Mouse (Mus musculus) skeletal muscle tissue, adult 2 months (tissue): ENCODE results near the gene Cpeb4.

Source experiments
- DNase-seq: peaks from one replicate; pipeline ENCODE4 v3.0.0-alpha.2; 2012; ENCODE audit warnings: low read depth, low spot score

Gene Cpeb4

DNA sequence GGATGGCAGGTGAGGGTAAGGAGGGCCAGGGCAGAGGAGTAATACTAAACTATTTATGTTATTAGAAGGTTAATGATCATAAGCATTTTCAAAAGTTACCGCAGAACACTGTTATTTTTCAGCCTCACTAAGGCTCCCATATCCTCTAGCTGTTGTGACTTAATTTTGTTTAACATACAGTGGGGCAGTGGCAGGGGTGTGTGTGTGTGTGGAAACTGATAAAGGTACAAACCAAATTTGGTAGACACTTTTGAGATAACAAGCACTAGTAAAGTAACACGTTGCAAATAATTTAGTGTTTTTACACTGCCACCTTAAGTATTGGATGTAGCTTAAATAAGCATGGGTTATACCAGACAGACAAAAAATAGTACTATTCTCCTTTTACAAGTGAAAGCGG lies 24.9 kb downstream of the Cpeb4 start:
- DNase-seq, result no peak

- no peak for DNase-seq
These were observed 27.2 kb downstream of the Cpeb4 start for GRCm38 (mm10) chr11:31899166-31899565.

- no peak for DNase-seq
These were observed 28.7 kb downstream of the Cpeb4 start for GRCm38 (mm10) chr11:31900736-31901135.

- no peak for DNase-seq
These were observed 30.4 kb downstream of the Cpeb4 start for GRCm38 (mm10) chr11:31902251-31903001.

GRCm38 (mm10) chr11:31906499-31906898 lies 34.5 kb downstream of the Cpeb4 start:
- peak; percentile 53 for DNase-seq

- peak; percentile 36 for DNase-seq
These were observed 35.6 kb downstream of the Cpeb4 start for GRCm38 (mm10) chr11:31907650-31908049.

DNA sequence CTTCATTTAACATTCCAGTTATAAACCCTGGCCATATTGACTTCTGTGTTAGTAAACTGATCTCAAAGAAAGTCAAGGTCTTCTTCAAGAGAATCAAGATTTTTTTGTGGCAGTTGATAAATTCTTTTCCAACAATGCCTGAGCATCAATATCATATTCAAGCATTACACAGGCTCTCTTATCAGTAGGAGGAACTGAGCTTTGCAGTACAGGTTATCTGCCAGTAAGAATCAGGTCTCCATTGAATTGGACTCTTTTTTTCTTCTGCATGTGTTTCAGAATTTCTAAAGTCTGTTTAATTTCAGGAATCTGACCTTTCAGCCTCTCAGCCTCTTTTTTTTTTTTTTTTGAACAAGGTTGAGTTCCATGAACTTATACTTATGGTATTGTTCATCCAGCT lies 40.9 kb downstream of the Cpeb4 start:
- DNase-seq, result no peak

- no peak for DNase-seq
These were observed 45.8 kb downstream of the Cpeb4 start for GRCm38 (mm10) chr11:31917769-31918168.

DNA sequence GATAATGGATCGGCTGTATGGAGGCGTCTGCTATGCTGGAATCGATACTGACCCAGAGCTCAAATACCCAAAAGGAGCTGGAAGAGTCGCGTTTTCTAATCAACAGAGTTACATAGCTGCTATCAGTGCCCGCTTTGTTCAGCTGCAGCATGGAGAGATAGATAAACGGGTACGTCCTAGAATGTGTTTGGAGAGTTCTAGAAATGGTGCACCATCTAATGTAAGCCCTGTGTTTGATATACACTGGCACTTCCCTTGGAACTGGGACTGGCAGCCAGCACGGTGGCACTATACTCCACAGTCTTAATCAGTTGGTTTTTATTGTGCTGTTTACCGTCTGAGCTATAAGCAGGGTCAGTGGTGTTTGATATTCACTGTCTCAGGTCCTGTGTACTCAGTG lies 58.0 kb downstream of the Cpeb4 start:
- no peak for DNase-seq

DNA sequence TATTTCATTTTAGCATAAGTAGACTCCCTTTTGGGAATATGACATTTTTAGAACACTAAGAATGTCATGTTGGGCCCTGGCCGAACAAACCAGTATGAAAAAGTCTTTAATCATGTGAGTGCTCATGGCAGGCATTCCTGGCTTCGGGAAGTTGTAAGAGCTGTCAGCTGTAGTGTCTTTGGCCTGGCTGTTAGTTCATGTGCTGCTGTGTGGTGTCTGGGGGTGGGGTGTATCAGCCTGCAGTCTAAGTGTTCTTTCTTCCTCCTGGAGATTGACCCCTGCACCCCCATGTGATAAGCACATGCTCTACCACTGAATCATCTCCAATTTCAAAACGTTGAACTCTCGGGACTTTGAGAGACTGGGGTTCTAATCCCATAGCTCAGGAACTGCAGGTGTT lies 63.6 kb downstream of the Cpeb4 start:
- DNase-seq, result no peak

GRCm38 (mm10) chr11:31936910-31937525 lies 65.0 kb downstream of the Cpeb4 start:
- no peak for DNase-seq

DNA sequence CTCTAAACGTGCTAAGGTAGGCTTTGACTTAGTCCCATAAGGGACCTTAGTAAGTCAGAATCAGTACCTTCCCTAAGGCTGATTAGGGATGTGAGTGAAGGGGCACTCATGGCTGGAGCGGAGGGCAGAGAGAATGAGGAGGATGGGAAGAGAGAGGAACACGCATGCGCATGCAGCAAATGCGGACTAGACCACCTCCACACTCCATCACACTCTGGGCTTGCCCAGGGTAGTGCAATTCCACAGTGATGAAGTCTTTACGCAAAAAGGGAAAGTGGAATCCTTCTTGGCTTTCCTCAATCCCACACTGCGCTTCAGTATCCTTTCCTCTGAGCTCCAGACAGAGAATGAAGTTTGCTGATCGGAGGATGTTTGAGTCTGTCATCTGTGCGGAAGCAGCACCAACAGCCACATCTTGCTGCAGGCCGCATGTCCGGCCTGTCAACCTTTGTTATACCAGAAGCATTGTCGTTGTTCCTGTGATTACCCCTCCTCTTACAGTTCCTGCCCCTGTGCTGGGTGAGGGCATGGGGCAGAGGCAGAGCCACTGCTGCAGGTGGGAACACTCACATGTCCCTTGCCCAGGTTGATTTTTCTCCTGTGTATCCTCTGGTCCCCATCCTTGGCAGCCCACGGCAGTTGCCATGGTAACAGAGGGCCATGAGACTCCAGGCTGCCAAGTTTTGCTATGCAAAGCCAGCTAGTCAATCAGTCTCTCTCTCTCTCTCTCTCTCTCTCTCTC lies 69.1 kb downstream of the Cpeb4 start:
- no peak for DNase-seq

DNA sequence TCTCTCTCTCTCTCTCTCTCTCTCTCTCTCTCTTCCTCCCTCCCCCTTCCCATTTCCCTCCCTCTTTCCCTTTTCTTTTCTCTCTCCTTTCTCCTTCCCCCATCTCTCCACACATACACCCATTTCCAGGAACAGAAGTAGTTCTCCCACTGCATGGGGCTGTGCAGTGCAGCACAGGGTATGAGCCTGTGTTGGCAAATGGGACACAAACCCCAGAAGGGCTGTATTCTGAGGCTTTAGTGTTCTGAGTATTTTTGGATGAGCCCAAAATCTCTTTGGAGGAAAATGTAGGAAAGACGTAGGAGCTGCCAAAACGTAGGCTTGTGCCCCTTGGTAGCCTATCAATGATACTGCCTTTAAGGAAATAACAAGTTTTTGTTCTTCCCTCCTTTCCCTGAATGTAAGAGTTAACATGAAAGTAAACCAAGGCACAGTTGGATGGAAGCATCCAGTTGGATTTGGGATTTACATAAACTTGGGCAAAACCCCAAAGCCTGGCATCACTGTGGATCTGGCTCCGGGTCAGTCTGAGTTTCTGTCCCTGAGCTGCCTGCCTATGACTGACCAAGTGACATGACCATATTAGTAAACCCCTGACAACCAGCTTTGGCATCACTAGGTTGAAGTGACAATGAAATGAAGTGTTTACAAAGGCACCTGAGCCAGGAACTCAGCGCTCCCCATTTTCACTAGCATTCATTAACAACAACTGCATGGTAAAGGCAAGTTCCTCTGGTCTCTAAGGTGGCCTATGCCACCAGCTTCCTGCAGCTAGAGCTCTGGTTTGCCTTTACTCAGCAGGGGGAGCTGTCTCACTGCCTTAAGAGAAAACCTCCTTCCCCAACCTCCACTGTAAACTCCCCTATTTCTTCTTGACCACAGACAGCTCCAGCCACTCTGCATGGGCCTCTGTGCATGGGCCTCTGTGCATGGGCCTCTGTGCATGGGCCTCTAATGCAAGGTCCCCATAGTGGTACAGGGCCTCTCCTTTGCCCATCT lies 69.9 kb downstream of the Cpeb4 start:
- no peak for DNase-seq

DNA sequence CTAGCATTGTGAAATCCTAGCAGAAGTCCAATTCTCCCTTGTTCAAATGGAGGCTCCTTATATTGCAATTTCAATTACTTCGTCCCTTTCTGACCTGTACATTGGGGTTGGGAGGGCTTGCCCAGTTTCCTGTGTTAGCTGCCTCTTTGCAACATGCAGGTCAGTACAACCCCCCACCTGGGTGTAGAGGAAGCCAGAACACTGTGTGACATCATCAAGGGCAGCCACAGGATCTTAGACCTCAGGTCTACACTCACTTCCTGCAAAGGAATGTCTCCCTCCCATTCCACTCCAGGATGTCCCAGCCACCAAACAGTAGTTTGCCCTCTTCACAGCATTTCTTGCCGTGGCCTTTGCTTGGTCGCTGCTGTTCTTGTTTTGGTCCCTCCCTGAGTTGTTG lies 73.5 kb downstream of the Cpeb4 start:
- DNase-seq, result no peak

- no peak for DNase-seq
These were observed 76.7 kb downstream of the Cpeb4 start for GRCm38 (mm10) chr11:31948462-31949330.

DNA sequence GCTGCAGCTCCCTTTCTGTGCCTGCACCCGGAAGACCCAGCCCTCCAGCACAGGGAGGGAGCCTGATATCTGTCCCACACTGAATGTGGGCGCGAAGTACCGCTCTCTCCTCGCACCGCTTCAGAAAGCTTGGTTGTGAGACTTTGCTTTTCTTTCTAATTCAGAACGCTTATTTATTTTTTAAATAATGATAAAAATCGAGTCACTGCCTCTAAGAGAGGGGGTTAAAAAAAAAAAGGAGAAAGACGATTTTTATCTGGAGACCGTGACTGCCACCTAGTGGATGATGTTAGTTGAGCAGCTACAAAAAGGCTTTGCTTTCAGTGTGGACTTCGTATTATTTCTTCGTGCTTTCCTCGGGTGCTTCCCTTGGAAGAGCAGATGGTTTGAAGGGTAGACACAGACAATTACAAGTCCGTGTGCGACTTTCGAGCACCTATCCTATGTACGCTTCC lies 77.3 kb downstream of the Cpeb4 start:
- peak; percentile 58 for DNase-seq

- no peak for DNase-seq
These were observed 88.1 kb downstream of the Cpeb4 start for GRCm38 (mm10) chr11:31960071-31960470.

DNA sequence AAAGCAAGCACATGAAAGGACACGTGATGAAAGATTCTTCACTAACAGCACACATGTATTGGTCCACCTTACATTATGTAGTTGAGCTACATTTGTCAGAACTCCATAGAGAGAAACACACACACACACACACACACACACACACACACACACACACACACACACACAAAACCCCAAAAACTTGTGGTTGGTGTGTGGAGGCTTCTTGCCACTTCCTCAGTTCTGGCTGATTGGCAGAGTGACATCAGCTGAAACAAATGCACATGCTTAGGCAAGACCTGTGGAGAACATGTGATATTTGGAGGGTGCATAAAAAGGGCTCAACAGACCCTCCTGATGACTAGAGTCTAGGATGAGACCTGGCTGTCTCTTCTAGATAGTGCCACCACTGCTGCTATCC lies 92.0 kb downstream of the Cpeb4 start:
- DNase-seq, result no peak

GRCm38 (mm10) chr11:31965256-31966134 lies 93.5 kb downstream of the Cpeb4 start, which contains the start of gene 4930524B15Rik:
Gene 4930524B15Rik, plus strand, starts transcription at chr11:31965592.
- DNase-seq, result no peak
